Mouse (Mus musculus) ES-Bruce4 (cell line): ENCODE data around the gene Crebrf. TPM values are rescaled to one million over a fixed set of nuclear protein-coding genes. Genes with fewer than 3 reads are reported as not detected.

Source experiments
- H3K27ac ChIP-seq: 2 replicates; pipeline ENCODE4 v1.5.1; 2012; ENCODE audit warnings: low read length, inconsistent platforms; ENCODE audit not compliant: insufficient read depth
- H3K27me3 ChIP-seq: 2 replicates; pipeline ENCODE4 v1.6.1; 2012; ENCODE audit warnings: mild to moderate bottlenecking, low read length, inconsistent platforms; ENCODE audit not compliant: control insufficient read depth, poor library complexity, insufficient read depth, severe bottlenecking
- H3K36me3 ChIP-seq: 2 replicates; pipeline ENCODE4 v1.6.1; 2012; ENCODE audit warnings: inconsistent platforms, mild to moderate bottlenecking, low read length, moderate library complexity; ENCODE audit not compliant: control insufficient read depth, poor library complexity, insufficient read depth, severe bottlenecking
- H3K4me1 ChIP-seq: one replicate; pipeline ENCODE4 v1.8.1; 2011; ENCODE audit warnings: low read length; ENCODE audit not compliant: control insufficient read depth, insufficient read depth
- H3K4me3 ChIP-seq: 2 replicates; pipeline ENCODE4 v1.5.1; 2011; ENCODE audit warnings: low read depth, mild to moderate bottlenecking, low read length
- H3K9ac ChIP-seq: 2 replicates; pipeline ENCODE4 v1.6.1; 2012; ENCODE audit warnings: low read depth, mild to moderate bottlenecking, inconsistent platforms; ENCODE audit not compliant: poor library complexity, severe bottlenecking
- H3K9me3 ChIP-seq: replicated peaks from 2 replicates; pipeline ENCODE4 v1.6.1; 2012; ENCODE audit warnings: mild to moderate bottlenecking, low read length, inconsistent platforms; ENCODE audit not compliant: control insufficient read depth, poor library complexity, insufficient read depth, severe bottlenecking
- CTCF ChIP-seq: IDR thresholded peaks from one replicate; pipeline ENCODE4 v1.8.1; 2011; ENCODE audit warnings: low read depth, low read length
- EP300 ChIP-seq: IDR thresholded peaks from 2 replicates; pipeline ENCODE4 v1.6.1; 2011; ENCODE audit warnings: low read depth, low read length; ENCODE audit not compliant: insufficient read depth
- POLR2A ChIP-seq: IDR thresholded peaks from one replicate; pipeline ENCODE4 v1.8.1; 2011; ENCODE audit warnings: low read length; ENCODE audit not compliant: insufficient read depth
- polyA plus RNA-seq: library from polyadenylated mRNA; stranded (reverse); fragments of >200 nt; gene quantifications from 2 replicates; pipeline ENCODE4 v1.2.4, GENCODE M21; 2011; ENCODE audit warnings: low read depth; ENCODE audit not compliant: missing spikeins, insufficient read depth, insufficient read length

Crebrf gene
- polyA plus RNA-seq, 1 experiment, result 18.6 TPM

- no peak overlapping the region for H3K27ac ChIP-seq
- H3K36me3 ChIP-seq, result peaks cover under 1% of the 10 kb centered on the region; the same call in 1 of the 2 replicates
- no peak overlapping the region for H3K4me3 ChIP-seq
- no peaks in the 10 kb centered on the region for H3K4me1 ChIP-seq
- no peaks in the 10 kb centered on the region for H3K9me3 ChIP-seq
- TF ChIP-seq POLR2A, result no peak
- no peak for TF ChIP-seq EP300
- TF ChIP-seq CTCF, result no peak
- H3K9ac ChIP-seq, result no peak overlapping the region
- no peaks in the 10 kb centered on the region for H3K27me3 ChIP-seq
Observed at GRCm38 (mm10) chr17:26797379-26798128, 82.1 kb downstream of the Crebrf start.

GRCm38 (mm10) chr17:26802886-26803285, 87.4 kb downstream of the Crebrf start:
- Histone ChIP-seq H3K9ac (no peak overlapping the region), H3K36me3 (no peaks in the 10 kb centered on the region), H3K4me3 (no peak overlapping the region), H3K27ac (no peak overlapping the region), H3K9me3 (no peaks in the 10 kb centered on the region), H3K27me3 (no peaks in the 10 kb centered on the region), H3K4me1 (no peaks in the 10 kb centered on the region)
- TF ChIP-seq POLR2A, result no peak
- no peak for TF ChIP-seq CTCF
- TF ChIP-seq EP300, result no peak

- Histone ChIP-seq H3K9me3 (no peaks in the 10 kb centered on the region), H3K4me1 (no peaks in the 10 kb centered on the region), H3K27ac (no peak overlapping the region), H3K27me3 (no peaks in the 10 kb centered on the region), H3K4me3 (no peak overlapping the region), H3K9ac (no peak overlapping the region), H3K36me3 (no peaks in the 10 kb centered on the region)
- TF ChIP-seq CTCF (no peak), POLR2A (no peak), EP300 (no peak)
Observed at GRCm38 (mm10) chr17:26812607-26813006, 97.2 kb downstream of the Crebrf start.

GRCm38 (mm10) chr17:26813497-26813896, 98.0 kb downstream of the Crebrf start:
- Histone ChIP-seq H3K9ac (no peak overlapping the region), H3K4me1 (no peaks in the 10 kb centered on the region), H3K27me3 (no peaks in the 10 kb centered on the region), H3K27ac (no peak overlapping the region), H3K9me3 (no peaks in the 10 kb centered on the region), H3K4me3 (no peak overlapping the region), H3K36me3 (no peaks in the 10 kb centered on the region)
- no peak for TF ChIP-seq EP300
- TF ChIP-seq CTCF, result no peak
- TF ChIP-seq POLR2A, result no peak

DNA sequence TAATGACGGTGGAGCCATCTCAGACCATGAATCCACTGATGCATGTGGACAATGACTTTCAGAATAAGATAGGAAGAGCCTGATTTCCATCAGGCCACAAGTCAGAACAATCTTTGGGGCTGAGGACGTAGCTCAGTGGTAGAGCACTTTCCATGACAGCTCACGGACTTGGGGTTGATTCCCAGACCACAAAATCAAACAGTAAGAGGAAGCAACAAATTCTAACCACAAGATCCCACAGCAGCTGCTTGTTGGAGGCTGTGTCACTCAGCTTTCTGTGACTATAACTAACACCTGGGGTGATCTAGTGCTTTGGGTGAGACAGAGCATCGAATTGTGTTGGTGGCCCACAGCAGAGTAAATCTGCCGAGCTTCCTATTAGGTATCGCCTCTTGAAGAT, 101.4 kb downstream of the Crebrf start:
- TF ChIP-seq EP300, result no peak
- TF ChIP-seq POLR2A, result no peak
- no peak for TF ChIP-seq CTCF
- no peak overlapping the region for H3K4me3 ChIP-seq
- H3K36me3 ChIP-seq, result no peaks in the 10 kb centered on the region
- no peaks in the 10 kb centered on the region for H3K27me3 ChIP-seq
- no peak overlapping the region for H3K9ac ChIP-seq
- no peaks in the 10 kb centered on the region for H3K4me1 ChIP-seq
- H3K27ac ChIP-seq, result no peak overlapping the region
- H3K9me3 ChIP-seq, result peaks cover 15% of the 10 kb centered on the region; the same call in 1 of the 2 replicates

DNA sequence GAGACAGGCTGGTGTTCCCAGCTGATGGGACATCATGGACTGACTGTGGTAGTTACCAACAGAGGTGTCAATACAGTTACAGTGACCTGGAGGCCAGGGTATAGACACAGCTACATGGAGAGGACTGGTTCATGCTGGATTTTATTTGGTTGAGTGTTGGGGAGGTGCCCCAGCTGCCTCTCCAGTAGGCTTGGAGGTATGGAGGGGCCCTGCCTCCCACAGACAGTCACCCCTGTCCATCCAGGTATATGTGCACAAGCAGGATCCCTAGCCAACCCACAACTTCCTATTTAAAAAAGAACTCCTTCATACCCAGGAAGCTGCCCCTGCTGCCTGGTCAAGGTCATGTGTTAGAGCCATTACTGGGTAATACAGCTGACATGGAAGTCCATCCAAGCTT, 102.3 kb downstream of the Crebrf start:
- Histone ChIP-seq H3K36me3 (no peaks in the 10 kb centered on the region), H3K4me3 (no peak overlapping the region), H3K27ac (no peak overlapping the region), H3K27me3 (no peaks in the 10 kb centered on the region), H3K9ac (no peak overlapping the region), H3K4me1 (no peaks in the 10 kb centered on the region), H3K9me3 (peaks cover 20% of the 10 kb centered on the region; the same call in 1 of the 2 replicates)
- TF ChIP-seq POLR2A, result no peak
- TF ChIP-seq CTCF, result no peak
- TF ChIP-seq EP300, result no peak
